Mouse (Mus musculus): ENCODE data around the gene Zfp91. TPM values are rescaled to one million over a fixed set of nuclear protein-coding genes. Genes with fewer than 3 reads are reported as not detected.

Zfp91 gene
- 15.7 and 17.7 TPM in 2 replicates for polyA plus RNA-seq (2012; rRNA removed)

DNA sequence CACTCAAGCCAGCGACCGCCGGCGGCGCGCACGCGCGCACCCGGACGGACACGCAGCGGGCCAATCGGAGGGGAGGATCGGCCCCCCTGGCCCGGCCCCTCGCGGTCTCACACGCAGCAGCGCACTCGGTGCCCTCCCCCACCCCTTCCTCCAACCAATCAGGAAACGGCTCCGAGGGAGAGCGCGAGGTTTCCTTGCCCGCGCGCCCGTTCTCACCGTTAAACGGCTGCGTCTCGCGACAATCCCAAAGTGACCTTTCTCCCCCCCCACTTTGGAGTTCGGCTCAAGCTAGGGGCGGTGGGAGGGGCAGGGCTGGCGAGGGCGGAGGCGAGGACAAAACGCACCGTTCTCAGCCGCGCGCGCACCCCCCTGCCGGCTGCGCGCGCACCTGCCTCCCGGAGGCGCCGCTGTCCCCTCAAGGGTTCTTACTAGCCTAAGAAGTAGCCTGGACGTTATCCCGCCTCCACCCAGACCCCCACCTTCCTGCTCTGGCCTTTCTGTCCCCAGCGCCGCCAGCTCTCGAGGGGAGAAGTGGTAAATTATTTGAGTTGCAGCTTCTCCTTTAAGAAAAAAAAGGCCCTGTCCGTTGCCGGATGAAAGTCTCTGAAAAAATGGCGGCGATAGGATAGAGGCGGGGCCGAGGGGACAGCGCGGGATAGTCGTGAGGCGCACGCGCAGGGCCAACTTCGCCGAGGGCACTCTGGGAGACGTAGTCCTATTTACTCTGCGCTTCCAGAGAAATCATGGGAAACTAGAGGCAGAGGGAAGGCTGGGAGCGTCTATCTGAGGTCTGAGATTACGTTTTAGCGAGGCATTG lies at the start of gene Zfp91, which contains the start of gene Lpxn:
Gene Zfp91, minus strand, starts transcription at position 616 of the 817 bp plus-strand sequence.
Gene Lpxn, plus strand, starts transcription at position 683 of the 817 bp plus-strand sequence.
- peak within 1 kb of the TSS; percentile 95 for H3K4me3 ChIP-seq (ENCODE audit: insufficient read depth, low read depth, low read length)
- DNase-seq: peak; percentile 99
- under 1% methylated on average over 76 of the region's 76 CpGs for WGBS
- H3K27me3 ChIP-seq (replicated peaks; ENCODE audit: control insufficient read depth, insufficient read depth, low read length): no peaks in the 10 kb centered on the region
- H3K27ac ChIP-seq (ENCODE audit: insufficient read depth, low read depth, low read length): peak within 1 kb of the TSS; percentile 100
- TF ChIP-seq POLR2A (IDR thresholded peaks at IDR 0.05; ENCODE audit: low read depth, low read length) (peak; percentile 5), CTCF (conservative IDR thresholded peaks at IDR 0.05; ENCODE audit: insufficient read depth, insufficient read length, low read depth, low read length) (no peak)
- H3K4me1 ChIP-seq (ENCODE audit: control insufficient read depth, insufficient read depth, low read length): no peaks in the 10 kb centered on the region
- no peaks in the 10 kb centered on the region for H3K36me3 ChIP-seq (ENCODE audit: control insufficient read depth, insufficient read depth, low read length)

DNA sequence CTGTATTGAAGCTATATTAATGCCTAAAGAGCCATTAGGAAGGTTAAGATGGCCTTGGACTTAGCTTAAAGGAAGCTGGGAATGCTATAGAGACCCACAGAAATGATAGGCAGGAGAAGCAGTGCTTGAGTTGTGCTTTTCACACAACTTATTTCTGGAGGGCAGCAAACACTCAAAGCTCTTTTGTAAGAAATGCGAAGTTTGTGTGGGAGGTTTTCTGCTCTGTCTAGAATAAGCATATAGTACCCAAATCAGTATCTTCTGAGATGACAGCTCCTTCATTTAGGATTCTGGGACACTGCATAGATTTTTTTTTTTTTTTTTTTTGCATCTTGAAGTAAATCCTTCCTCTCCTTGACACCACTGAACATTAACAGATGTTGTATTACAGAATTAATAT lies 42.6 kb upstream of the Zfp91 start:
- no peaks in the 10 kb centered on the region for H3K27me3 ChIP-seq (replicated peaks; ENCODE audit: control insufficient read depth, insufficient read depth, low read length)
- H3K36me3 ChIP-seq (ENCODE audit: control insufficient read depth, insufficient read depth, low read length): no peaks in the 10 kb centered on the region
- H3K4me1 ChIP-seq (ENCODE audit: control insufficient read depth, insufficient read depth, low read length): no peaks in the 10 kb centered on the region
- H3K27ac ChIP-seq (ENCODE audit: insufficient read depth, low read depth, low read length): no peak overlapping the region
- DNase-seq: no peak
- TF ChIP-seq POLR2A (IDR thresholded peaks at IDR 0.05; ENCODE audit: low read depth, low read length): no peak
- no peak overlapping the region for H3K4me3 ChIP-seq (ENCODE audit: insufficient read depth, low read depth, low read length)
- 72% methylated on average over 1 of the region's 1 CpGs for WGBS

DNA sequence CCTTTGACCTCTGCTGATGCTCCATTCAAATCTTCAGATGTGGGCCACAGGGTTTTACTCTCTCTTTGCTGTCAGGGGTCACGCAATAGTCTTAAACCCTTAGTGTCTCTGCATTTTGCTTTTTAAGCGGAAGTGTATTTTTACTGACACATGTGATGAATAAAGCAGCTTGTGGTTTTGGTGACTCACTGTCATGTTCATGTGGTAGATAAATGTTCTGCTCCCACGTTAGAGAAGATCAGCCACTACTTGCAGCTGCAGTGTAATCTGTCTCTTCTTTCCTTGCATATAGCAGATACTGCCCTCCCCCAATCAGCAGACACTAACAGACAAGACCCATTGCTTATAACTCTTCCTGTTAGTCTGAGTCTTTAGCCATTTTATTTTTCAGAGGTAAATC lies 37.7 kb upstream of the Zfp91 start:
- H3K36me3 ChIP-seq (ENCODE audit: control insufficient read depth, insufficient read depth, low read length): no peaks in the 10 kb centered on the region
- peak; percentile 3 for DNase-seq

GRCm38 (mm10) chr19:12831559-12831958 lies 35.6 kb upstream of the Zfp91 start:
- H3K4me1 ChIP-seq (ENCODE audit: control insufficient read depth, insufficient read depth, low read length): no peaks in the 10 kb centered on the region
- no peaks in the 10 kb centered on the region for H3K27me3 ChIP-seq (replicated peaks; ENCODE audit: control insufficient read depth, insufficient read depth, low read length)
- no peak for DNase-seq
- no peak overlapping the region for H3K27ac ChIP-seq (ENCODE audit: insufficient read depth, low read depth, low read length)
- TF ChIP-seq CTCF (conservative IDR thresholded peaks at IDR 0.05; ENCODE audit: insufficient read depth, insufficient read length, low read depth, low read length) (no peak), POLR2A (IDR thresholded peaks at IDR 0.05; ENCODE audit: low read depth, low read length) (no peak)
- WGBS: 62% methylated on average over 1 of the region's 1 CpGs
- no peak overlapping the region for H3K4me3 ChIP-seq (ENCODE audit: insufficient read depth, low read depth, low read length)
- no peaks in the 10 kb centered on the region for H3K36me3 ChIP-seq (ENCODE audit: control insufficient read depth, insufficient read depth, low read length)

More for the DNA sequence above, 37.7 kb upstream of the Zfp91 start:
- no peaks in the 10 kb centered on the region for H3K27me3 ChIP-seq (replicated peaks; ENCODE audit: control insufficient read depth, insufficient read depth, low read length)
- WGBS: 70% methylated on average over 3 of the region's 3 CpGs
- H3K27ac ChIP-seq (ENCODE audit: insufficient read depth, low read depth, low read length): no peak overlapping the region
- H3K4me3 ChIP-seq (ENCODE audit: insufficient read depth, low read depth, low read length): no peak overlapping the region
- no peak for TF ChIP-seq CTCF (conservative IDR thresholded peaks at IDR 0.05; ENCODE audit: insufficient read depth, insufficient read length, low read depth, low read length)
- no peak for TF ChIP-seq POLR2A (IDR thresholded peaks at IDR 0.05; ENCODE audit: low read depth, low read length)
- H3K4me1 ChIP-seq (ENCODE audit: control insufficient read depth, insufficient read depth, low read length): no peaks in the 10 kb centered on the region

GRCm38 (mm10) chr19:12830823-12831430 lies 35.0 kb upstream of the Zfp91 start:
- Histone ChIP-seq H3K27ac (ENCODE audit: insufficient read depth, low read depth, low read length) (no peak overlapping the region), H3K36me3 (ENCODE audit: control insufficient read depth, insufficient read depth, low read length) (no peaks in the 10 kb centered on the region), H3K4me1 (ENCODE audit: control insufficient read depth, insufficient read depth, low read length) (no peaks in the 10 kb centered on the region), H3K27me3 (replicated peaks; ENCODE audit: control insufficient read depth, insufficient read depth, low read length) (no peaks in the 10 kb centered on the region), H3K4me3 (ENCODE audit: insufficient read depth, low read depth, low read length) (no peak overlapping the region)
- no peak for TF ChIP-seq POLR2A (IDR thresholded peaks at IDR 0.05; ENCODE audit: low read depth, low read length)
- TF ChIP-seq CTCF (conservative IDR thresholded peaks at IDR 0.05; ENCODE audit: insufficient read depth, insufficient read length, low read depth, low read length): no peak
- DNase-seq: no peak
- 65% methylated on average over 2 of the region's 2 CpGs for WGBS

GRCm38 (mm10) chr19:12824549-12824948 lies 28.6 kb upstream of the Zfp91 start:
- 84% methylated on average over 4 of the region's 4 CpGs for WGBS
- no peak for TF ChIP-seq CTCF (conservative IDR thresholded peaks at IDR 0.05; ENCODE audit: insufficient read depth, insufficient read length, low read depth, low read length)
- no peak for TF ChIP-seq POLR2A (IDR thresholded peaks at IDR 0.05; ENCODE audit: low read depth, low read length)
- Histone ChIP-seq H3K27ac (ENCODE audit: insufficient read depth, low read depth, low read length) (no peak overlapping the region), H3K36me3 (ENCODE audit: control insufficient read depth, insufficient read depth, low read length) (no peaks in the 10 kb centered on the region), H3K27me3 (replicated peaks; ENCODE audit: control insufficient read depth, insufficient read depth, low read length) (no peaks in the 10 kb centered on the region), H3K4me3 (ENCODE audit: insufficient read depth, low read depth, low read length) (no peak overlapping the region), H3K4me1 (ENCODE audit: control insufficient read depth, insufficient read depth, low read length) (no peaks in the 10 kb centered on the region)
- no peak for DNase-seq

DNA sequence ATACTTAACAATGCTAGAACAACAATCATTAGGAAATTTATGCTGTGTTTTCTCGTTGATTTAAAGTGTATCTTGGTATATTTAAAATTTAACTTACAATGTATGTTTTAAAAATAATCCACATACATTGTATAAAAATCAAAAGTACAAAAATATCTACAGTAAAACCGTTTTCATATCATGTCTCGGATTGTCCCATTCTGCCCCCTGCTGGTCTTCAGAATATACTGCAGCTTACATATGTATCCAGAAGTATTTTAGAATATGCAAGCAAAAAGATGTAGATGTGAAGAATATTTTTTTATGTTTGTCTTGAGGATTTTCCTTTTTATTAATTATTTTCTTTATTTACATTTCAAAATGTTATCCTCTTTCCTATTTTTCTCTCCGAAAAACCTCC lies 24.5 kb upstream of the Zfp91 start:
- no peaks in the 10 kb centered on the region for H3K36me3 ChIP-seq (ENCODE audit: control insufficient read depth, insufficient read depth, low read length)
- H3K27ac ChIP-seq (ENCODE audit: insufficient read depth, low read depth, low read length): no peak overlapping the region
- no peak overlapping the region for H3K4me3 ChIP-seq (ENCODE audit: insufficient read depth, low read depth, low read length)
- 25% methylated on average over 4 of the region's 4 CpGs for WGBS
- 0 out of 2 replicates have a peak, but pooled peaks have one; percentile 7 for TF ChIP-seq CTCF (conservative IDR thresholded peaks at IDR 0.05; ENCODE audit: insufficient read depth, insufficient read length, low read depth, low read length)
- TF ChIP-seq POLR2A (IDR thresholded peaks at IDR 0.05; ENCODE audit: low read depth, low read length): no peak
- no peaks in the 10 kb centered on the region for H3K27me3 ChIP-seq (replicated peaks; ENCODE audit: control insufficient read depth, insufficient read depth, low read length)
- no peaks in the 10 kb centered on the region for H3K4me1 ChIP-seq (ENCODE audit: control insufficient read depth, insufficient read depth, low read length)
- DNase-seq: peak; percentile 28

Measured in kidney, adult 2 months (tissue).